Mouse (Mus musculus) embryonic facial prominence, embryonic 15.5 days (tissue): ENCODE data around the gene Gm20388. TPM values are rescaled to one million over a fixed set of nuclear protein-coding genes. Genes with fewer than 3 reads are reported as not detected.

Experiments used
- ATAC-seq: fragments of 200-750 bp; cut with Nextera tagmentation; 2 replicates; pipeline ENCODE4 v1.8.0; 2017; ENCODE audit warnings: low read depth, moderate TSS enrichment; ENCODE audit not compliant: insufficient number of reproducible peaks, low FRiP score, low TSS enrichment
- H3K27ac ChIP-seq: fragments of 300-500 bp; sonication (generic); replicated peaks from 2 replicates; pipeline ENCODE4 v1.5.1; 2015; ENCODE audit warnings: mild to moderate bottlenecking, inconsistent platforms
- H3K27me3 ChIP-seq: fragments of 300-500 bp; sonication (generic); 2 replicates; pipeline ENCODE4 v1.6.1; 2015; ENCODE audit warnings: inconsistent platforms
- H3K36me3 ChIP-seq: fragments of 300-500 bp; sonication (generic); 2 replicates; pipeline ENCODE4 v1.6.1; 2015; ENCODE audit warnings: mild to moderate bottlenecking, inconsistent platforms
- H3K4me1 ChIP-seq: fragments of 300-500 bp; sonication (generic); 2 replicates; pipeline ENCODE4 v1.6.1; 2015; ENCODE audit warnings: inconsistent platforms
- H3K4me2 ChIP-seq: fragments of 300-500 bp; sonication (generic); replicated peaks from 2 replicates; pipeline ENCODE4 v1.6.1; 2015; ENCODE audit warnings: mild to moderate bottlenecking, inconsistent platforms
- H3K4me3 ChIP-seq: fragments of 300-500 bp; sonication (generic); replicated peaks from 2 replicates; pipeline ENCODE4 v1.5.1; 2015; ENCODE audit warnings: mild to moderate bottlenecking, inconsistent platforms
- H3K9ac ChIP-seq: fragments of 300-500 bp; sonication (generic); 2 replicates; pipeline ENCODE4 v1.6.1; 2015; ENCODE audit warnings: inconsistent platforms
- H3K9me3 ChIP-seq: fragments of 300-500 bp; sonication (generic); replicated peaks from 2 replicates; pipeline ENCODE4 v1.6.1; 2016; ENCODE audit warnings: inconsistent platforms
- WGBS: fragments of 180-500 bp; shearing (Covaris S2); methylation state at CpG from one replicate; pipeline ENCODE4 v1.1.7; 2015; 5-methylcytosine and 5-hydroxymethylcytosine counted together
- polyA plus RNA-seq: library from polyadenylated mRNA; unstranded; fragments of >200 nt; fragmentation: Nextera tagmentation; extraction: Ambion mirVana; gene quantifications from 2 replicates; pipeline ENCODE4 v1.2.1, GENCODE M21; 2015

Gene Gm20388
- polyA plus RNA-seq, 1 experiment from 2014 or later: 8.0 TPM

- H3K4me2 ChIP-seq: no peak overlapping the region
- no peak for ATAC-seq
- no peak overlapping the region for H3K4me3 ChIP-seq
- no peaks in the 10 kb centered on the region for H3K36me3 ChIP-seq
- no peaks in the 10 kb centered on the region for H3K27me3 ChIP-seq
- H3K4me1 ChIP-seq: peaks cover 18% of the 10 kb centered on the region; the same call in 1 of the 2 replicates
- WGBS: 63% methylated on average over 20 of the region's 20 CpGs
- peak overlapping the region; percentile 2; the same call in 1 of the 2 replicates for H3K27ac ChIP-seq
- H3K9ac ChIP-seq: no peak overlapping the region
- H3K9me3 ChIP-seq: no peaks in the 10 kb centered on the region
These were observed 2199.7 kb downstream of the Gm20388 start for GRCm38 (mm10) chr8:122110240-122110866.

- no peak overlapping the region for H3K4me2 ChIP-seq
- H3K4me1 ChIP-seq: peaks cover 18% of the 10 kb centered on the region; the same call in 1 of the 2 replicates
- H3K27me3 ChIP-seq: no peaks in the 10 kb centered on the region
- no peaks in the 10 kb centered on the region for H3K36me3 ChIP-seq
- no peak overlapping the region for H3K4me3 ChIP-seq
- no peaks in the 10 kb centered on the region for H3K9me3 ChIP-seq
- 67% methylated on average over 6 of the region's 6 CpGs for WGBS
- H3K9ac ChIP-seq: no peak overlapping the region
- no peak for ATAC-seq
- peak overlapping the region; percentile 2; the same call in 1 of the 2 replicates for H3K27ac ChIP-seq
These were observed 2200.2 kb downstream of the Gm20388 start for GRCm38 (mm10) chr8:122110867-122111253.

- no peaks in the 10 kb centered on the region for H3K27me3 ChIP-seq
- H3K27ac ChIP-seq: no peak overlapping the region
- WGBS: 66% methylated on average over 11 of the region's 11 CpGs
- H3K36me3 ChIP-seq: no peaks in the 10 kb centered on the region
- no peak overlapping the region for H3K9ac ChIP-seq
- H3K9me3 ChIP-seq: no peaks in the 10 kb centered on the region
- no peak for ATAC-seq
- no peak overlapping the region for H3K4me3 ChIP-seq
- H3K4me1 ChIP-seq: peaks cover 18% of the 10 kb centered on the region; the same call in 1 of the 2 replicates
- no peak overlapping the region for H3K4me2 ChIP-seq
These were observed 2201.1 kb downstream of the Gm20388 start for GRCm38 (mm10) chr8:122111745-122112144.

- no peak overlapping the region for H3K27ac ChIP-seq
- no peak overlapping the region for H3K9ac ChIP-seq
- H3K4me3 ChIP-seq: no peak overlapping the region
- no peak for ATAC-seq
- H3K4me2 ChIP-seq: no peak overlapping the region
- no peaks in the 10 kb centered on the region for H3K36me3 ChIP-seq
- H3K27me3 ChIP-seq: no peaks in the 10 kb centered on the region
- WGBS: 59% methylated on average over 14 of the region's 14 CpGs
- no peaks in the 10 kb centered on the region for H3K9me3 ChIP-seq
- peaks cover 23% of the 10 kb centered on the region for H3K4me1 ChIP-seq
These were observed 2201.8 kb downstream of the Gm20388 start for GRCm38 (mm10) chr8:122112264-122112965.

- Histone ChIP-seq H3K27ac (no peak overlapping the region), H3K27me3 (no peaks in the 10 kb centered on the region), H3K9me3 (no peaks in the 10 kb centered on the region), H3K9ac (no peak overlapping the region), H3K4me3 (no peak overlapping the region), H3K4me2 (no peak overlapping the region), H3K36me3 (no peaks in the 10 kb centered on the region), H3K4me1 (peaks cover 34% of the 10 kb centered on the region)
- 84% methylated on average over 2 of the region's 2 CpGs for WGBS
- ATAC-seq: no peak
These were observed 2204.2 kb downstream of the Gm20388 start for GRCm38 (mm10) chr8:122114890-122115289.

GRCm38 (mm10) chr8:122116716-122117357 lies 2206.2 kb downstream of the Gm20388 start:
- 91% methylated on average over 7 of the region's 7 CpGs for WGBS
- H3K9me3 ChIP-seq: no peaks in the 10 kb centered on the region
- H3K27ac ChIP-seq: 0 out of 2 replicates have a peak overlapping the region, but pooled peaks have one; percentile 40
- H3K4me3 ChIP-seq: no peak overlapping the region
- H3K4me1 ChIP-seq: peaks cover 32% of the 10 kb centered on the region
- no peak overlapping the region for H3K9ac ChIP-seq
- H3K27me3 ChIP-seq: no peaks in the 10 kb centered on the region
- H3K36me3 ChIP-seq: no peaks in the 10 kb centered on the region
- no peak for ATAC-seq
- H3K4me2 ChIP-seq: no peak overlapping the region

- ATAC-seq: no peak
- 70% methylated on average over 10 of the region's 10 CpGs for WGBS
- Histone ChIP-seq H3K9me3 (no peaks in the 10 kb centered on the region), H3K4me3 (no peak overlapping the region), H3K4me2 (no peak overlapping the region), H3K27ac (no peak overlapping the region), H3K9ac (no peak overlapping the region), H3K36me3 (no peaks in the 10 kb centered on the region), H3K4me1 (peaks cover 22% of the 10 kb centered on the region), H3K27me3 (no peaks in the 10 kb centered on the region)
These were observed 2207.5 kb downstream of the Gm20388 start for GRCm38 (mm10) chr8:122118097-122118496.

- no peak overlapping the region for H3K27ac ChIP-seq
- H3K36me3 ChIP-seq: no peaks in the 10 kb centered on the region
- 60% methylated on average over 15 of the region's 15 CpGs for WGBS
- no peaks in the 10 kb centered on the region for H3K27me3 ChIP-seq
- no peak overlapping the region for H3K4me3 ChIP-seq
- no peaks in the 10 kb centered on the region for H3K9me3 ChIP-seq
- H3K9ac ChIP-seq: no peak overlapping the region
- no peak for ATAC-seq
- no peak overlapping the region for H3K4me2 ChIP-seq
- peaks cover 22% of the 10 kb centered on the region for H3K4me1 ChIP-seq
These were observed 2207.9 kb downstream of the Gm20388 start for GRCm38 (mm10) chr8:122118536-122118935.

- Histone ChIP-seq H3K9ac (no peak overlapping the region), H3K27me3 (no peaks in the 10 kb centered on the region), H3K36me3 (no peaks in the 10 kb centered on the region), H3K4me1 (peaks cover 6% of the 10 kb centered on the region; the same call in 1 of the 2 replicates), H3K4me2 (no peak overlapping the region), H3K27ac (no peak overlapping the region), H3K4me3 (no peak overlapping the region), H3K9me3 (no peaks in the 10 kb centered on the region)
- 93% methylated on average over 3 of the region's 3 CpGs for WGBS
- no peak for ATAC-seq
These were observed 2213.7 kb downstream of the Gm20388 start for GRCm38 (mm10) chr8:122124326-122124725.

GRCm38 (mm10) chr8:122126659-122127058 lies 2216.0 kb downstream of the Gm20388 start:
- H3K4me2 ChIP-seq: no peak overlapping the region
- H3K9ac ChIP-seq: no peak overlapping the region
- H3K9me3 ChIP-seq: no peaks in the 10 kb centered on the region
- WGBS: 63% methylated on average over 8 of the region's 8 CpGs
- H3K27me3 ChIP-seq: no peaks in the 10 kb centered on the region
- ATAC-seq: no peak
- H3K36me3 ChIP-seq: no peaks in the 10 kb centered on the region
- no peaks in the 10 kb centered on the region for H3K4me1 ChIP-seq
- H3K27ac ChIP-seq: no peak overlapping the region
- no peak overlapping the region for H3K4me3 ChIP-seq

GRCm38 (mm10) chr8:122134121-122134529 lies 2223.5 kb downstream of the Gm20388 start:
- WGBS: 76% methylated on average over 3 of the region's 3 CpGs
- H3K36me3 ChIP-seq: no peaks in the 10 kb centered on the region
- ATAC-seq: no peak

More at GRCm38 (mm10) chr8:122134121-122134529, 2223.5 kb downstream of the Gm20388 start:
- no peaks in the 10 kb centered on the region for H3K9me3 ChIP-seq
- H3K4me1 ChIP-seq: no peaks in the 10 kb centered on the region
- no peak overlapping the region for H3K9ac ChIP-seq
- H3K27me3 ChIP-seq: no peaks in the 10 kb centered on the region
- H3K4me3 ChIP-seq: no peak overlapping the region
- H3K27ac ChIP-seq: no peak overlapping the region
- no peak overlapping the region for H3K4me2 ChIP-seq
